Mouse (Mus musculus) E14TG2a.4 (cell line): ENCODE results near the gene Osbp2.

Source experiments
- H3K27me3 ChIP-seq: 2 replicates; pipeline ENCODE4 v1.6.1; 2014; ENCODE audit warnings: low read length, control low read depth; ENCODE audit not compliant: insufficient read depth
- H3K36me3 ChIP-seq: 2 replicates; pipeline ENCODE4 v1.6.1; 2014; ENCODE audit warnings: low read length, control low read depth; ENCODE audit not compliant: insufficient read depth
- H3K4me1 ChIP-seq: replicated peaks from 2 replicates; pipeline ENCODE4 v1.6.1; 2014; ENCODE audit warnings: low read depth, low read length, control low read depth
- H3K4me3 ChIP-seq: replicated peaks from 2 replicates; pipeline ENCODE4 v1.5.1; 2014; ENCODE audit warnings: mild to moderate bottlenecking, low read length
- H3K9me3 ChIP-seq: 2 replicates; pipeline ENCODE4 v1.6.1; 2014; ENCODE audit warnings: low read length, control low read depth
- CTCF ChIP-seq: conservative IDR thresholded peaks from 2 replicates; pipeline ENCODE4 v1.5.1; 2014; ENCODE audit warnings: low read length
- NANOG ChIP-seq: IDR thresholded peaks from 2 replicates; pipeline ENCODE4 v1.6.1; 2014; ENCODE audit warnings: borderline replicate concordance, low read length, mixed read lengths
- POU5F1 ChIP-seq: IDR thresholded peaks from 2 replicates; pipeline ENCODE4 v1.6.1; 2014; ENCODE audit warnings: low read length, borderline replicate concordance

Osbp2 gene

GRCm38 (mm10) chr11:3804639-3805038 lies 59.1 kb downstream of the Osbp2 start:
- peak; percentile 77 for TF ChIP-seq CTCF
- TF ChIP-seq POU5F1 = no peak
- no peaks in the 10 kb centered on the region for H3K27me3 ChIP-seq
- H3K36me3 ChIP-seq = no peaks in the 10 kb centered on the region
- peaks cover 16% of the 10 kb centered on the region for H3K4me1 ChIP-seq
- H3K4me3 ChIP-seq = no peak overlapping the region
- H3K9me3 ChIP-seq = peaks cover 4% of the 10 kb centered on the region; the same call in 1 of the 2 replicates

GRCm38 (mm10) chr11:3802057-3802456 lies 61.6 kb downstream of the Osbp2 start:
- no peaks in the 10 kb centered on the region for H3K27me3 ChIP-seq
- H3K36me3 ChIP-seq = no peaks in the 10 kb centered on the region
- H3K4me1 ChIP-seq = peaks cover 16% of the 10 kb centered on the region
- no peak overlapping the region for H3K4me3 ChIP-seq
- TF ChIP-seq NANOG = no peak
- no peak for TF ChIP-seq POU5F1
- 0 out of 2 replicates have a peak, but pooled peaks have one; percentile 13 for TF ChIP-seq CTCF
- peaks cover 8% of the 10 kb centered on the region; the same call in 1 of the 2 replicates for H3K9me3 ChIP-seq

GRCm38 (mm10) chr11:3797631-3798215 lies 66.0 kb downstream of the Osbp2 start:
- Histone ChIP-seq H3K4me3 (no peak overlapping the region), H3K4me1 (peaks cover 6% of the 10 kb centered on the region), H3K27me3 (0 out of 2 replicates have a peak, but pooled peaks cover 6% of the 10 kb centered on the region), H3K9me3 (peaks cover 12% of the 10 kb centered on the region), H3K36me3 (no peaks in the 10 kb centered on the region)
- no peak for TF ChIP-seq CTCF
- TF ChIP-seq POU5F1 = no peak
- no peak for TF ChIP-seq NANOG

GRCm38 (mm10) chr11:3790736-3791135 lies 73.0 kb downstream of the Osbp2 start:
- Histone ChIP-seq H3K4me1 (peaks cover 8% of the 10 kb centered on the region), H3K4me3 (no peak overlapping the region), H3K27me3 (peaks cover 8% of the 10 kb centered on the region; the same call in 1 of the 2 replicates), H3K36me3 (no peaks in the 10 kb centered on the region), H3K9me3 (peaks cover 9% of the 10 kb centered on the region)
- no peak for TF ChIP-seq NANOG

- TF ChIP-seq POU5F1 (no peak), NANOG (no peak), CTCF (no peak)
- H3K9me3 ChIP-seq = peaks cover 9% of the 10 kb centered on the region
- no peaks in the 10 kb centered on the region for H3K36me3 ChIP-seq
- peaks cover 11% of the 10 kb centered on the region for H3K4me1 ChIP-seq
- H3K27me3 ChIP-seq = peaks cover 6% of the 10 kb centered on the region; the same call in 1 of the 2 replicates
- no peak overlapping the region for H3K4me3 ChIP-seq
Observed at GRCm38 (mm10) chr11:3789919-3790318, 73.8 kb downstream of the Osbp2 start.

GRCm38 (mm10) chr11:3786564-3786963 lies 77.1 kb downstream of the Osbp2 start:
- peak; percentile 82 for TF ChIP-seq CTCF
- TF ChIP-seq NANOG = no peak
- Histone ChIP-seq H3K27me3 (peaks cover 6% of the 10 kb centered on the region; the same call in 1 of the 2 replicates), H3K4me3 (no peak overlapping the region), H3K9me3 (no peaks in the 10 kb centered on the region), H3K4me1 (peaks cover 11% of the 10 kb centered on the region), H3K36me3 (no peaks in the 10 kb centered on the region)

DNA sequence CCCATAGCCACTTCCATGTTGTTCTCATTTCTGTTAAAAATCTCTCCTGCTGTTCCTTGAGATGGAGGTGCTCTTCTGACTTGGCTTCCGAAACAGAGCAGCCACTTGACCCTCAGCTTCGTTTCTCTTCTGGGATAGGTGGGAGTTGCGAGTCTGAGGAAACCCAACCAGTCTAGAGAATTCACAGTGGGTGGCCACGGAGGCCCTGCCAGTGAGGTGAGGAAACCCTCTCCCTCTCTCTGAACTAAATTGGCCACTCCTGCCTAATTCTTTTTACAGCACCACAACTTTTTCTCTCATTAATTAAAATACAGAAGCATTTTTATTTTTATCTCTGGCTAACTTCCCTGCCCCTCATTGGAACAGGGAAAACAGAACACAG lies 88.4 kb downstream of the Osbp2 start:
- H3K27me3 ChIP-seq = peaks cover 45% of the 10 kb centered on the region
- H3K4me3 ChIP-seq = no peak overlapping the region
- peaks cover 11% of the 10 kb centered on the region for H3K4me1 ChIP-seq
- H3K9me3 ChIP-seq = no peaks in the 10 kb centered on the region
- no peaks in the 10 kb centered on the region for H3K36me3 ChIP-seq
- TF ChIP-seq CTCF = no peak
- no peak for TF ChIP-seq NANOG
- TF ChIP-seq POU5F1 = no peak

GRCm38 (mm10) chr11:3774463-3775262 lies 89.0 kb downstream of the Osbp2 start:
- Histone ChIP-seq H3K36me3 (no peaks in the 10 kb centered on the region), H3K4me1 (peaks cover 11% of the 10 kb centered on the region), H3K27me3 (peaks cover 47% of the 10 kb centered on the region), H3K9me3 (no peaks in the 10 kb centered on the region), H3K4me3 (peak overlapping the region; percentile 77)
- TF ChIP-seq CTCF = no peak
- no peak for TF ChIP-seq NANOG
- no peak for TF ChIP-seq POU5F1
